Mouse (Mus musculus) liver, embryonic 15.5 days (tissue): Measurements from ENCODE around the gene Ralgapa2. TPM values are rescaled to one million over a fixed set of nuclear protein-coding genes. Genes with fewer than 3 reads are reported as not detected.

Source experiments
- ATAC-seq: fragments of 200-750 bp; cut with Nextera tagmentation; 2 replicates; pipeline ENCODE4 v1.8.0; 2017; ENCODE audit warnings: moderate number of reproducible peaks, mild to moderate bottlenecking, moderate library complexity; ENCODE audit not compliant: insufficient read depth
- H3K27ac ChIP-seq: fragments of 300-500 bp; sonication (generic); replicated peaks from 2 replicates; pipeline ENCODE4 v1.5.1; 2015; ENCODE audit warnings: mild to moderate bottlenecking, inconsistent platforms
- H3K27me3 ChIP-seq: fragments of 300-500 bp; sonication (generic); 2 replicates; pipeline ENCODE4 v1.6.1; 2015; ENCODE audit warnings: mild to moderate bottlenecking, inconsistent platforms
- H3K36me3 ChIP-seq: fragments of 300-500 bp; sonication (generic); replicated peaks from 2 replicates; pipeline ENCODE4 v1.6.1; 2015; ENCODE audit warnings: moderate library complexity, mild to moderate bottlenecking, inconsistent platforms
- H3K4me1 ChIP-seq: fragments of 300-500 bp; sonication (generic); replicated peaks from 2 replicates; pipeline ENCODE4 v1.6.1; 2015; ENCODE audit warnings: inconsistent platforms
- H3K4me2 ChIP-seq: fragments of 300-500 bp; sonication (generic); 2 replicates; pipeline ENCODE4 v1.6.1; 2015; ENCODE audit warnings: moderate library complexity, mild to moderate bottlenecking, inconsistent platforms
- H3K4me3 ChIP-seq: fragments of 300-500 bp; sonication (generic); replicated peaks from 2 replicates; pipeline ENCODE4 v1.5.1; 2015; ENCODE audit warnings: mild to moderate bottlenecking, inconsistent platforms
- H3K9ac ChIP-seq: fragments of 300-500 bp; sonication (generic); 2 replicates; pipeline ENCODE4 v1.6.1; 2015; ENCODE audit warnings: moderate library complexity, mild to moderate bottlenecking, inconsistent platforms
- H3K9me3 ChIP-seq: fragments of 300-500 bp; sonication (generic); replicated peaks from 2 replicates; pipeline ENCODE4 v1.6.1; 2016; ENCODE audit warnings: inconsistent platforms
- WGBS: fragments of 180-500 bp; shearing (Covaris S2); methylation state at CpG from one replicate; pipeline ENCODE4 v1.1.7; 2015; ENCODE audit warnings: mixed read lengths; ENCODE audit not compliant: insufficient replicate concordance; 5-methylcytosine and 5-hydroxymethylcytosine counted together
- polyA plus RNA-seq: library from polyadenylated mRNA; unstranded; fragments of >200 nt; fragmentation: Nextera tagmentation; extraction: Ambion mirVana; gene quantifications from 2 replicates; pipeline ENCODE4 v1.2.1, GENCODE M21; 2015

Ralgapa2 gene
- polyA plus RNA-seq, 1 experiment from 2014 or later, result 3.5 TPM

DNA sequence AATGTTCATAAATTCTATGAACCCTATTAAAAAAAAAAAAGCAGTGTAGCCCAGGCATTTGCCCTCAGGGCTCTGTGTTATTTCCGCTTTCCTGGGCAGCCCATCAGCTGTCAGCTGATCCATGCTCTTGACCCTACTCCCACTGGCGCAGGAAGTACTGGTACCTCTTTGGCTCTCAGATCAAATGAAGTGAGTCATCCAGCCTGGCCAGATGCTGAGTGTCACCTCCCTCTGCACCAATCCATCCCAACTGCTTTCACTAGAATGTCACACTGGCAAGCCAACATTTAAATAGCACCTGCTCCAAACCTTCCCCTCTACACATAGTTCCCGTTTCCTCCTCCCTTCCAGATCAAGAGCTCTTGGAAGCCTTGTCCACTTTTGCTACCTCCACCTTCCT lies 84.8 kb downstream of the Ralgapa2 start:
- Histone ChIP-seq H3K4me1 (no peaks in the 10 kb centered on the region), H3K27ac (no peak overlapping the region), H3K27me3 (no peaks in the 10 kb centered on the region), H3K36me3 (0 out of 2 replicates have a peak, but pooled peaks cover 15% of the 10 kb centered on the region), H3K9ac (no peak overlapping the region), H3K4me2 (no peak overlapping the region), H3K9me3 (no peaks in the 10 kb centered on the region), H3K4me3 (no peak overlapping the region)
- 77% methylated on average over 3 of the region's 3 CpGs for WGBS
- no peak for ATAC-seq

DNA sequence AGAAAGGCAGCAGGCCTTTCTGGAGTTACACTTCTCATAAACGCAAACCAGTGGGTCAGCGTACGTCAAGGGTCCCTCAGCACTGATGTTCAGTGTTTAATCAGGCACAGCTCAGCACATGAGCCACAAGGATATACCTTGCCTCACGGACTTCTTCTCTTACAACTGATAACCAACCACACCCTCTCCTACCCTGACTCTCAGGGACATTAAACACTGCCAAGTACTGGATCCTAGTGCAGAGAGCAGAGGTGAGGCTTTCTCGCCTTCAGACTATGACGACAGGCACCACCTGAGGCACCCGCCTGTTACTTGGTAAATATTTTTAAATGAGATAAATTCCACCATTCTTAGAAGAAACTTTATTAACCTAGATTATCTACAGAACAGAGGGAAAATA lies 85.8 kb downstream of the Ralgapa2 start:
- Histone ChIP-seq H3K4me3 (no peak overlapping the region), H3K36me3 (0 out of 2 replicates have a peak, but pooled peaks cover 14% of the 10 kb centered on the region), H3K9ac (no peak overlapping the region), H3K4me1 (no peaks in the 10 kb centered on the region), H3K4me2 (no peak overlapping the region), H3K27me3 (no peaks in the 10 kb centered on the region), H3K27ac (no peak overlapping the region), H3K9me3 (no peaks in the 10 kb centered on the region)
- no peak for ATAC-seq
- WGBS, result 65% methylated on average over 7 of the region's 7 CpGs

DNA sequence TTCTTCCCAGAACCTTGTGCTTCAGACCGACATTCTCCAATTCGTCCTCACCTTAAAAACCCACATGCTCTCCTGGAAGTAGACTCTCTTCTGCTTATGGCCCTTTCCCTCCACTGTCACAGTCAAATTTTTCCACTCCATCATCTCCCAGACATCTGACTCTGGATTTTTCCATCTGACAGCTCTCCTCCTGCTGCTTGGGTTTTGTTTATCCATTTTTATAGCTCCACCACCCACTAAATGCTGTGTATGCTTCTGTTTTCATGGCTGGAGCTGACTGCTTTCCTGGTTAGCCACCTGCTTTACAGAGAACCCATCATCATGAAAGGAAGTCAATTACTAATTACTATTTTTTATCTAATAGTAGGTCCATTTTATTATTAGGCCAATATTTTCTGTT lies 86.9 kb downstream of the Ralgapa2 start:
- no peak overlapping the region for H3K4me2 ChIP-seq
- H3K27me3 ChIP-seq, result no peaks in the 10 kb centered on the region
- H3K9ac ChIP-seq, result no peak overlapping the region
- no peaks in the 10 kb centered on the region for H3K9me3 ChIP-seq
- no peak overlapping the region for H3K27ac ChIP-seq
- peaks cover 14% of the 10 kb centered on the region; the same call in 1 of the 2 replicates for H3K36me3 ChIP-seq
- no peak for ATAC-seq
- no peak overlapping the region for H3K4me3 ChIP-seq
- no peaks in the 10 kb centered on the region for H3K4me1 ChIP-seq
- WGBS, result 78% methylated on average over 2 of the region's 2 CpGs

DNA sequence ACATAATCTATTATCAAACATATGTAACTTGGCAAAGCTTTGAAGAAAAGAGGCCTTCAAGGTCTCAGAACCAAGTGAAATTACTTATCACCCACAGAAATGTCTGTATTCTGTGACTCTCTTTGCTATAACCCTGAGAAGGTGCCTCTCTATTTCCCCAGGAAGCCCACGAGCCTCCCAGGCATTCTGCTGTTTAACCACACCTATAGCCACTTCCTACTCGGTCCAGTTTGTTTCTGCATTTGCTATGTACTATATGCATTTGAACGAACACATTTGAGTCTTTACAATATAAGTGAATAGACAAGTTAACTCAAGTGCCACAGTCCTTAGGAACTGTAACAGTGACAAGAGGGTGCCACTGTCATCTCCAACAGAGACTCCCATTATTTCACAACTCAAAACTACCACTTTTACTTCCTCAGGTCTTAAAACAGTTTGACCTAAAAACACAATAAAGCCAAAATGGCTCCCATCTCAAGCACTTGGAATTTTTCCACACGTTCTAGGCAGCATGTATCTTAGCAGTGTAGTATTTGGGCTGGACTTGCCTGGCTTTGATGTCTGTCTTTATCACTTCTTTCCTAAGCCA lies 88.3 kb downstream of the Ralgapa2 start:
- no peak for ATAC-seq
- 24% methylated on average over 4 of the region's 4 CpGs for WGBS
- H3K9ac ChIP-seq, result no peak overlapping the region
- H3K36me3 ChIP-seq, result peaks cover 11% of the 10 kb centered on the region; the same call in 1 of the 2 replicates
- H3K27me3 ChIP-seq, result no peaks in the 10 kb centered on the region
- H3K4me3 ChIP-seq, result no peak overlapping the region
- H3K27ac ChIP-seq, result no peak overlapping the region
- no peaks in the 10 kb centered on the region for H3K9me3 ChIP-seq
- H3K4me2 ChIP-seq, result no peak overlapping the region
- H3K4me1 ChIP-seq, result no peaks in the 10 kb centered on the region

DNA sequence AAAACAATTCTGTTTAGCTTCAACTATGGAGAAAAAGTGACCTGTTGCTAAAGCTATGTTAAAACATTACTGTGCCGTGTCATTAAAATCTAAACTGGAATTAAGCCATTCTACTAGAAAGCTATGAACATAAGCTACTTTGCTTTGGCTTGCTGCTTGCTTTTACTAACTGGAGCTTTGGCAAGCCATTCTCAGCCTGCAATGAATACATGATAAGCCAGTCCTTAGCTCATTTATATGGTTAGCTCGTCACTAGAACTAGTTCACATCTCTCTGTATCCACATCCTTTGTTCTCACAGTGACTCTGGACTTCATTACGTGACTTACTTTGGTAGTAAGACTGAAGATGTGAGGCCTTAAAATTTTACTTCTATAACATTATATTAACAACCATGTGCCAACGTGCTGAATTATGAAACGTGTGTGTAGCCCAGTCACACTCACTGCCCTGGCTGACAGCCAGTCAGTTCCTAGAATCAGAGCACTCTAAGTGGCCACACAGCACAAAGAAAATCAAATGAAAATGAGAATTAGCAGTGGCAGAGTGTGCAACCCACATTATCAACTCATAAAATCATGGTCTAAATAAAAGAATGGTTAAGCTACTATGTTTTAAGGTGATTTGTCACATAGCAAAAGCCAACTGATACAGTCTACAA lies 89.0 kb downstream of the Ralgapa2 start:
- no peak for ATAC-seq
- Histone ChIP-seq H3K9me3 (no peaks in the 10 kb centered on the region), H3K4me3 (no peak overlapping the region), H3K27me3 (no peaks in the 10 kb centered on the region), H3K27ac (no peak overlapping the region), H3K4me2 (no peak overlapping the region), H3K9ac (no peak overlapping the region), H3K4me1 (no peaks in the 10 kb centered on the region), H3K36me3 (peaks cover 7% of the 10 kb centered on the region; the same call in 1 of the 2 replicates)
- WGBS, result 59% methylated on average over 5 of the region's 5 CpGs

DNA sequence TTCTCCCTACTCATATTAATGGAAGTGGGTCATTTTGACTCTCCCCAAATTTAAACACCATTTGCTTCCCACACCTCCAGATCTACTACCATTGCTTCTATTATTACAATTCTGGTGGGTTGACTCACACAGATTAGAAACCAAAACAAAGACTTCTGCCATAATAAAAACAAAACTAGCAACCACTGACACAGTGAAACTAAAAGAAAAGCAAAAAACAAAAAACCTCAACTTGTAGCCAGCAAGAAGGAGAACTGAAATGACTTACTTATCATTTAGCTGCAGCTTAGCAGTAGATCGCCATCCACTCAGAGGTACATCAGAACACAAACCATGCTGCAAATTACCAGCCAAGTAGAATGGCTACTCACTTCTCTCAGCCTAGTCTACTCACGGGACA lies 95.9 kb downstream of the Ralgapa2 start:
- Histone ChIP-seq H3K27me3 (no peaks in the 10 kb centered on the region), H3K4me3 (no peak overlapping the region), H3K9me3 (no peaks in the 10 kb centered on the region), H3K4me1 (no peaks in the 10 kb centered on the region), H3K36me3 (peaks cover 7% of the 10 kb centered on the region; the same call in 1 of the 2 replicates), H3K4me2 (no peak overlapping the region), H3K27ac (no peak overlapping the region), H3K9ac (no peak overlapping the region)
- no peak for ATAC-seq
- 78% methylated on average over 2 of the region's 2 CpGs for WGBS

DNA sequence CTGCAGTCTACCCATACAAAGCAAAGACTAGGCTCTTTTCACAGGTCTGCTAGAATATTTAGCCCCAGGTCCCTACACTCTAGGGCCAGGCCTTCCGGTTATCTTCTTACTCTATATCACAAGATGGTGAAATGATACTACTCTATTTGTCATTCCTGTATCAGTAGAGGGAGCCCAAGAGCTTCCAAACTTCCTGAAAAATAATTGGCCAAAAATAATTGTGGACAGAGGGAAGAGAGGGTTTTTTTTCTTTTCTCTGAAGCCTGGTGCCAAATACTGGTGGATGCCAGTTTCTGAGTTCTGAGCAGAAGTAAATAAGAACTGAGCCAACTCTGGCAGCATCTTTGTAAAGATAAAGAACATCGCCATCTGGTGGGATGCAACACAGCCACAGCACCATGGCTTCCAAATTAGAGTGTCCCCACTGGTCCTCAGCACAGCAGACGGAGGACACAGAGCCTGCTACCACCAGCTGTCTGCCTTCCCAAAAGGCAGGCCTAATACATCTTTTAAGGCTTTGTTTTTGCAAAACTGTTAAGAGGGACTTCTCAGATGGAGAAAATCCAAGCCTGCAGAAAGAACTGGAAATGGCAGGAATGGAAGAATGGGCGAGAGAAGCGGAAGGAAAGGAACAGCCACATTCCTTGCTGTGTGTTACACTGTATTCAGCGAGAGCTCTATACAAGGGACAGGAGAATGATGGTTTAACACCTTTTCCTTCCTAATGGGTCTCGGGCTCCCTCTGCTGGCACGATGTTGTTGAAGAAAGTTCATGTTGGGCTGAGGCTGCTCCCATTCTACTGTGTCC lies 97.5 kb downstream of the Ralgapa2 start:
- no peak for ATAC-seq
- Histone ChIP-seq H3K9ac (no peak overlapping the region), H3K9me3 (no peaks in the 10 kb centered on the region), H3K36me3 (no peaks in the 10 kb centered on the region), H3K27me3 (no peaks in the 10 kb centered on the region), H3K4me1 (no peaks in the 10 kb centered on the region), H3K4me2 (no peak overlapping the region), H3K27ac (no peak overlapping the region), H3K4me3 (no peak overlapping the region)
- 42% methylated on average over 8 of the region's 8 CpGs for WGBS

DNA sequence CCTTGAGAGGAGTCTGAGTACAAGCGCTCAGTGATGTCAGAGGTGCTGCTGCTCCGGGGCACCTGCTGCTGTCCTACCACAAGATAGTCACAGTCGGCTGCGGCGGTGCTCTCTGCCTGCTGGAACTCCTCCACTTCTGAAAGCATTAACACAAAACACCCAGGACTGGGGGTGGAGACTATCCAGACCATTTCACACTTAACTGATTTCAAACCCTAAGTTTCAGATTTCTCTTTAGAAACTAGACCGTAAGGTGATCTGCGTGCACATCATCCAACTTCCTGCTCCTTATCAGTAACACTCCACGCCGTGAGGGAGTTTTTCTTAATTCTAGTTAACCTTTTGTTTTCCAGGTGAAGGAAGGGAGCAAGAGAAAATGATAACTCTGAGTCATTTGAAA lies 99.4 kb downstream of the Ralgapa2 start:
- no peak for ATAC-seq
- no peak overlapping the region for H3K9ac ChIP-seq
- no peak overlapping the region for H3K4me3 ChIP-seq
- H3K4me1 ChIP-seq, result no peaks in the 10 kb centered on the region
- 47% methylated on average over 9 of the region's 9 CpGs for WGBS
- no peaks in the 10 kb centered on the region for H3K9me3 ChIP-seq
- no peak overlapping the region for H3K4me2 ChIP-seq
- H3K36me3 ChIP-seq, result no peaks in the 10 kb centered on the region
- no peaks in the 10 kb centered on the region for H3K27me3 ChIP-seq
- H3K27ac ChIP-seq, result no peak overlapping the region

DNA sequence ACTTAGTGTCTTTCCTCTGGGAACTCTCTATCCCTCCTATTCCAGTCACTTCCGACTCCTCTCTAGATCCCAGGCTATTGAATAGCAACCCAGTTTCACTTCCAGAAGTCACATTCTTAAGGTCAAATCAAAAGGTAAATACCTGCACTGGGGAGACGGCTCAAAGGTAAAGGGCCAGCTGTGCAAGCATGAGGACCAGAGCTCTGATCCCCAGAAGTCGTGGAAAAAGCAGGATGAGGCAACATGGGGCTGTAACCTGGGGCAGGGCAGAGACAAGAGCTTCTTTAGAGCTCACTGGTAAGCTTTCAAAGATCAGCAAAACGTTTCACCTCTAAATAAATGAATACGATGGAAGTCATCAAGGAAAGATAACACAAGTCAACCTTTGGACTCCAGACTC lies 100.2 kb downstream of the Ralgapa2 start:
- H3K4me2 ChIP-seq, result no peak overlapping the region
- no peak for ATAC-seq
- WGBS, result 55% methylated on average over 5 of the region's 5 CpGs

DNA sequence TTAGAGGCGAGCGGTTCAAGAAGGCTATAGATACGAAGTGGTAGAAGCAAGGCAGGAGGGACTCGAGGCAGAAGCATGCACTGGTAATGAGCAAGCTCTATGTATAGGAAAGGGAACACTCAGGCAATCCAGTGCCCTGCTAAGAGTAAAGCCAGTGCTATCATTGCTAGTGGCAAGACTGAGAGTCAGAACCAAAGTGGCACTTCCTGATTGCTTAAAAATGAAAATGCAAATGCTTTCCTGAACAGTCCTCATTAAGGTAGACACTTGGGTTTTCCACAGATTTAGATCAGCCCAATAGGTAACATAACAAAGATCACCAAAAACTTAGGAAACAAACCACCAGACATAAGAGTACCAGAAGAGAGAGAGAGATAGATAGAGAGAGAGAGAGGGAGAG lies 105.1 kb downstream of the Ralgapa2 start:
- Histone ChIP-seq H3K4me1 (no peaks in the 10 kb centered on the region), H3K9me3 (no peaks in the 10 kb centered on the region), H3K4me3 (no peak overlapping the region), H3K27ac (no peak overlapping the region), H3K27me3 (no peaks in the 10 kb centered on the region), H3K9ac (no peak overlapping the region), H3K36me3 (0 out of 2 replicates have a peak, but pooled peaks cover 3% of the 10 kb centered on the region), H3K4me2 (no peak overlapping the region)
- WGBS, result 72% methylated on average over 4 of the region's 4 CpGs
- ATAC-seq, result no peak

More for the DNA sequence above, 100.2 kb downstream of the Ralgapa2 start:
- no peaks in the 10 kb centered on the region for H3K27me3 ChIP-seq
- no peaks in the 10 kb centered on the region for H3K4me1 ChIP-seq
- no peaks in the 10 kb centered on the region for H3K9me3 ChIP-seq
- H3K36me3 ChIP-seq, result no peaks in the 10 kb centered on the region
- no peak overlapping the region for H3K4me3 ChIP-seq
- no peak overlapping the region for H3K27ac ChIP-seq
- H3K9ac ChIP-seq, result no peak overlapping the region

DNA sequence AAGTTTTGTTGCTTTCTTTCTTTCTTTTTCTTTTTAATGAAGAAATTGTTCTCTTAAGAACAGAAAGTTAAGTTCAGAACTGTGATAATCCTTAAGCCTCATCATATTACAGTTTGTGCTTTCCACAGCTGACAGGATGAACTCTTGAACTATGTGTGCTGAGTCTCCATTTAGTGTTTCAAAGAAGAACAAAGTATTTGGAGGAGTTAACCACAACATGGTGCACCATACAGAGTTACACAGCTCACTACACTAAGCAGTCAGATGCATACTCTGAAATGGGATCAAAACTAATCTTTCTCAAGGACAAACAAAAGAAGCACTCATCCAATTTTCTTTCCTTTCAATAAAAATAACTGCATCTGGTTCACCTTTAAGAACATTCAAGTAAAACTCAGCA lies 110.6 kb downstream of the Ralgapa2 start:
- no peak overlapping the region for H3K4me2 ChIP-seq
- no peaks in the 10 kb centered on the region for H3K27me3 ChIP-seq
- no peak overlapping the region for H3K27ac ChIP-seq
- H3K36me3 ChIP-seq, result 0 out of 2 replicates have a peak, but pooled peaks cover 3% of the 10 kb centered on the region
- H3K4me1 ChIP-seq, result no peaks in the 10 kb centered on the region
- ATAC-seq, result no peak
- no peaks in the 10 kb centered on the region for H3K9me3 ChIP-seq
- H3K4me3 ChIP-seq, result no peak overlapping the region
- H3K9ac ChIP-seq, result no peak overlapping the region
